Mouse (Mus musculus) midbrain, embryonic 11.5 days (tissue): ENCODE results near the gene F8. TPM values are rescaled to one million over a fixed set of nuclear protein-coding genes. Genes with fewer than 3 reads are reported as not detected.

ENCODE experiments used
- ATAC-seq: fragments of 200-750 bp; cut with Nextera tagmentation; 2 replicates; pipeline ENCODE4 v1.8.0; 2017; ENCODE audit warnings: moderate TSS enrichment, moderate library complexity; ENCODE audit not compliant: low FRiP score
- DNase-seq: peaks from one replicate; pipeline ENCODE4 v3.0.0; 2015; ENCODE audit warnings: low spot score; ENCODE audit errors: missing footprints
- H3K27ac ChIP-seq: fragments of 300-500 bp; sonication (generic); 2 replicates; pipeline ENCODE4 v1.5.1; 2014; ENCODE audit warnings: low read depth, low read length
- H3K27me3 ChIP-seq: fragments of 300-500 bp; sonication (generic); 2 replicates; pipeline ENCODE4 v1.6.1; 2014; ENCODE audit warnings: mild to moderate bottlenecking, low read length, moderate library complexity, mixed read lengths; ENCODE audit not compliant: control insufficient read depth, insufficient read depth
- H3K36me3 ChIP-seq: fragments of 300-500 bp; sonication (generic); 2 replicates; pipeline ENCODE4 v1.6.1; 2014; ENCODE audit warnings: mild to moderate bottlenecking, low read length, moderate library complexity, mixed read lengths; ENCODE audit not compliant: control insufficient read depth, insufficient read depth
- H3K4me1 ChIP-seq: fragments of 300-500 bp; sonication (generic); 2 replicates; pipeline ENCODE4 v1.6.1; 2014; ENCODE audit warnings: low read length; ENCODE audit not compliant: control insufficient read depth, insufficient read depth
- H3K4me2 ChIP-seq: fragments of 300-500 bp; sonication (generic); 2 replicates; pipeline ENCODE4 v1.6.1; 2014; ENCODE audit warnings: mild to moderate bottlenecking, moderate library complexity
- H3K4me3 ChIP-seq: fragments of 300-500 bp; sonication (generic); 2 replicates; pipeline ENCODE4 v1.5.1; 2014; ENCODE audit warnings: low read depth, low read length
- H3K9ac ChIP-seq: fragments of 300-500 bp; sonication (generic); 2 replicates; pipeline ENCODE4 v1.6.1; 2014; ENCODE audit warnings: low read length
- H3K9me3 ChIP-seq: fragments of 300-500 bp; sonication (generic); 2 replicates; pipeline ENCODE4 v1.6.1; 2016; ENCODE audit warnings: low read length; ENCODE audit not compliant: control insufficient read depth
- WGBS: fragments of 180-500 bp; shearing (Covaris S2); extraction: QIAGEN DNeasy Blood & Tissue Kit; methylation state at CpG from one replicate; pipeline ENCODE4 v1.1.7; 2014; 5-methylcytosine and 5-hydroxymethylcytosine counted together
- polyA plus RNA-seq: library from polyadenylated mRNA; unstranded; fragments of >200 nt; fragmentation: Nextera tagmentation; extraction: Ambion mirVana; gene quantifications from 2 replicates; pipeline ENCODE4 v1.2.1, GENCODE M21; 2014

Gene F8
- polyA plus RNA-seq, 1 experiment from 2014 or later, result 1.4 TPM

DNA sequence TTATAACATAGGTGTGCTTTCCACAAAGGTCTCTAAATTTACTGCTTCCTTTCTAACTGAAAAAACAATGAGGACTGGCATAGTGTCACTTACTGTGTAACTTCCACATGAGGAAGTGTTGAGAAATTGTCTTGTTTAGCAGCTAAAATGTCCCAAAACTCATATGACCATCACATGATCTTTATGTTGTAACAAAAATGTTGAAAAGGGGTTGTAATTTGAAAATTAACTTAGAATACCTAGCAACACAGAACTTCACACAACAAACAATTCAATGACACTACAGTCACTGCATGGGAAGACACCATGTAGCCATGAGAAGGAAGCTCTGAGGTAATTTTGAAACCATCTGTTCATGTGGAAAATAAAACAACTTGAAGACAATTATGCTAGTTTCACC, 255.5 kb downstream of the F8 start:
- DNase-seq (no peak), ATAC-seq (no peak)
- Histone ChIP-seq H3K4me3 (no peak overlapping the region), H3K4me1 (no peaks in the 10 kb centered on the region), H3K4me2 (no peak overlapping the region), H3K9me3 (no peaks in the 10 kb centered on the region), H3K27me3 (no peaks in the 10 kb centered on the region), H3K36me3 (no peaks in the 10 kb centered on the region), H3K27ac (no peak overlapping the region), H3K9ac (no peak overlapping the region)

DNA sequence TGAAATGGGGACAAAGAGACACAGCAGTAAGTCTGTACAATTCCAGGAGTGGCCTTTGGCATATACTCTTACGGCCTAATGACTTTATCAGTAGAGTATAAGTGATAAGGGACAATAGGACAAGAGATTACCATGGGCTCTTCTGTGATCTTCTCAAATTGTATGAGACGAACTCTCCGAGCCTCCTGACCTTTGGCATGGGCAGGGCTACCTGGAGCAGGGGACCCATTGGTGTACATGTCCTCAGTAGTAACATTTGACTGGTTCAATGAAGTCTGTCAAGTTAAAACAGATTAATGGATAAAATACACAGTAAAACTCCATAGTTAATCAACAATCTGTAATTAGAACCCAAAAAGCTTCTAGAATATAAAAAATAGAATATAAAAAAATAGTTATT, 256.8 kb downstream of the F8 start:
- Histone ChIP-seq H3K9ac (no peak overlapping the region), H3K9me3 (no peaks in the 10 kb centered on the region), H3K4me3 (no peak overlapping the region), H3K4me1 (no peaks in the 10 kb centered on the region), H3K4me2 (no peak overlapping the region), H3K27me3 (no peaks in the 10 kb centered on the region), H3K36me3 (no peaks in the 10 kb centered on the region), H3K27ac (no peak overlapping the region)
- no peak for DNase-seq
- WGBS, result 83% methylated on average over 3 of the region's 3 CpGs
- ATAC-seq, result no peak

Other genes starting within 250 kb of the F8 start
- gene Smim9, start 218.8 kb downstream of the F8 start, polyA plus RNA-seq, result not detected in 2 replicates
- gene Fundc2, start 216 bp downstream of the F8 start, polyA plus RNA-seq, result 40.5 and 41.0 TPM in 2 replicates
- 25.6 and 26.1 TPM in 2 replicates for gene Cmc4, start 34.0 kb upstream of the F8 start, polyA plus RNA-seq
- 8.1 and 10.5 TPM in 2 replicates for gene Mtcp1, start 34.0 kb upstream of the F8 start, polyA plus RNA-seq
- gene Brcc3, start 34.0 kb upstream of the F8 start, polyA plus RNA-seq, result 60.3 and 61.3 TPM in 2 replicates
- 292 and 312 TPM in 2 replicates for gene Vbp1, start 131.7 kb upstream of the F8 start, polyA plus RNA-seq
- 17.0 and 17.4 TPM in 2 replicates for gene Rab39b, start 195.6 kb upstream of the F8 start, polyA plus RNA-seq